Comparison of ENCODE assay signal across 8 mouse cellular contexts in genomic region chr12:80132250-80133003, GRCm38 (mm10). TPM values are rescaled to one million over a fixed set of nuclear protein-coding genes. Genes with fewer than 3 reads are reported as not detected.
DNase-seq lines count a peak whose midpoint lies in the region; ATAC-seq and TF ChIP-seq lines count a peak whose summit lies in the region.

No protein-coding gene starts in this region.

- 1% methylated on average over 62 of the region's 66 CpGs for WGBS in hindbrain, embryonic 12.5 days
- WGBS in macrophage (ENCODE audit: missing documents): 1% methylated on average over 66 of the region's 66 CpGs

- intact Hi-C loops in left cerebral cortex, adult 2 months (cut with DNase I): loop anchor here (1.0 to 5.0 kb wide), 4 partner anchors 18 to 825 kb away; no protein-coding TSS in a partner anchor

- peak overlapping the region; percentile 67 for H3K4me2 ChIP-seq in hindbrain, embryonic 12.5 days (replicated peaks)

- peak overlapping the region; percentile 89 for H3K9ac ChIP-seq in hindbrain, embryonic 12.5 days

- peaks cover 24% of the 10 kb centered on the region; the same call in 1 of the 2 replicates for H3K79me2 ChIP-seq in macrophage (ENCODE audit: inconsistent target)

- H3K4me1 ChIP-seq in hindbrain, embryonic 12.5 days: peaks cover 31% of the 10 kb centered on the region

- peak overlapping the region; percentile 64 for H3K4me3 ChIP-seq in hindbrain, embryonic 12.5 days
- peak overlapping the region; percentile 84 for H3K4me3 ChIP-seq in left cerebral cortex, adult 2 months
- H3K4me3 ChIP-seq in macrophage (ENCODE audit: inconsistent target): peak overlapping the region; percentile 29

- DNase-seq in Muller cell, postnatal 12 days (ENCODE audit: inconsistent ontology term): peak; percentile 94
- DNase-seq in cerebellum, adult 9-10 months: peak; percentile 83
- peak; percentile 58 to 65 for DNase-seq in frontal cortex, postnatal 14 days (ENCODE audit: low spot score in 2 of 2)
- DNase-seq in left cerebral cortex, adult 2 months (ENCODE audit: extremely low spot score in 1 of 2, low spot score in 2 of 2): peak; percentile 75 to 77
- peak; percentile 79 for DNase-seq in retina, postnatal 7 days (ENCODE audit: low read depth, low spot score)
- DNase-seq in urinary bladder, postnatal 14 days (ENCODE audit: low spot score): peak; percentile 86

- H3K9me3 ChIP-seq in hindbrain, embryonic 12.5 days (replicated peaks): no peaks in the 10 kb centered on the region

- H3K36me3 ChIP-seq in hindbrain, embryonic 12.5 days: no peaks in the 10 kb centered on the region
- H3K36me3 ChIP-seq in macrophage (ENCODE audit: inconsistent target): no peaks in the 10 kb centered on the region; the same call in 1 of the 2 replicates

- H3K27ac ChIP-seq in hindbrain, embryonic 12.5 days: peak overlapping the region; percentile 96
- H3K27ac ChIP-seq in left cerebral cortex, adult 2 months: peak overlapping the region; percentile 99
- H3K27ac ChIP-seq in macrophage: peak overlapping the region; percentile 96

- H3K27me3 ChIP-seq in hindbrain, embryonic 12.5 days: no peaks in the 10 kb centered on the region

- peak; percentile 91 for TF ChIP-seq CTCF in left cerebral cortex, adult 2 months (IDR thresholded peaks at IDR 0.05)

- peak; percentile 86 for ATAC-seq in hindbrain, embryonic 12.5 days (ENCODE audit: low FRiP score)

RNA-seq across cellular contexts. Expression of gene Zfp36l1, which starts 19.6 kb away (rescaled TPM):
- 87.2 and 92.3 TPM in 2 replicates for polyA plus RNA-seq in hindbrain, embryonic 12.5 days (2016; fragmentation: Nextera tagmentation; extraction: Ambion mirVana)
- 10 to 100 TPM; 32.7 to 39.2 TPM for total RNA-seq in left cerebral cortex, adult 2 months (2021)
- 100 to 1,000 TPM in 6 of 26 experiments, 10 to 100 TPM in 19, 1 to 10 TPM in 1; 6.7 to 210 (median 76.2) TPM for total RNA-seq in macrophage (2018; cell fraction: chromatin; rRNA removed)
- total RNA-seq in macrophage (2018; cell fraction: cytosol; rRNA removed): 100 to 1,000 TPM in 24 of 26 experiments, 10 to 100 TPM in 2; 33.3 to 619 (median 245) TPM
- 100 to 1,000 TPM in 23 of 26 experiments, 10 to 100 TPM in 3; 53.7 to 541 (median 230) TPM for total RNA-seq in macrophage (2018; cell fraction: nucleus; rRNA removed)
- 99.2 to 134 TPM (median 127 TPM) in 3 replicates for polyA plus RNA-seq in macrophage (2018)

Comparison
In these comparisons a context has a peak if more than half of its experiments do, and no peak if none do; other contexts are left out.
1. Peak in every context shown above with its lines: DNase-seq, ATAC-seq, H3K4me3 ChIP-seq and H3K27ac ChIP-seq.
2. H3K4me3 ChIP-seq: peak in every context shown above with its lines; median percentile 84 in left cerebral cortex, adult 2 months; 64 in hindbrain, embryonic 12.5 days; 29 in macrophage.